Mouse (Mus musculus) layer of hippocampus, adult 11-12 months (tissue): ENCODE results near the gene Tas2r102.

Experiments
- DNase-seq: peaks from one replicate; pipeline ENCODE4 v3.0.0; 2022; ENCODE audit warnings: low spot score

Gene Tas2r102

DNA sequence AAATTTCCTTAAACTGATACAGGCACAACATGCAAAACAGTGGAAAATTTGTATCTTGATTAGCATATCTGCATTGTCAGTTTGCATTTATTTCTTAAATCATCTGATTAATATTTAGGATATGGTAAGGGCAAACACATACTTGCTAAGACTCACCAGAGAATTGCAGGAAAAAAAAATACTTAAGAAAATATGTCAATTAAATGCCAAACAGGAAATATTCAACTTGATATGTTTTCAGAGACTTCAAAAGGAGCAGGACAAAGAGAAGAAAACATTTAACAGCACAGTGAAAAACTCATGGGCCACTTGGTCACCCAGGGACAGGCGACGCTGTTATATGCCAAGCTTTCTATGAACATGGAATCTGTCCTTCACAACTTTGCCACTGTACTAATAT lies at the start of gene Tas2r102:
TSS of gene Tas2r102 (plus strand) at position 301 of the 400 bp plus-strand sequence.
- no peak for DNase-seq

DNA sequence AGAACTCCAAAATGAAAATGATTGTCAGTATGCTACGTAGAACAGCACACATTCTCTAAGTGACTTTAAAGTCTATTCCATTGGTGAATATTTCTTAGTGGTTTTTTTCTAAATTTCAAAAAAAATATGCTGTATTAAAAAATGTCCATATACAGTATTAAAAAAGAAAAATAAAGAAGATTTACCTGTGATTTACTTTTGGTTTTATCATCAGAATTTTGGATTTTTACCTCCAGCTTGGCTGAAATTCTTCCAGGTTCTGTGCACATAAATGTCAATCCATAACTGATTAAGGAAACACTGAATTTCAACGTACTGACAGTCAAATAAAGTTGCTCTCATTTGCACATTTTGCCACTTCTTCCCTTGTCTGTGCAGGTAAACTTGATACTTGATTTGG lies 24.0 kb upstream of the Tas2r102 start, which contains the start of gene Tas2r115:
TSS of gene Tas2r115 (minus strand) at position 101 of the 400 bp plus-strand sequence.
- DNase-seq: no peak

DNA sequence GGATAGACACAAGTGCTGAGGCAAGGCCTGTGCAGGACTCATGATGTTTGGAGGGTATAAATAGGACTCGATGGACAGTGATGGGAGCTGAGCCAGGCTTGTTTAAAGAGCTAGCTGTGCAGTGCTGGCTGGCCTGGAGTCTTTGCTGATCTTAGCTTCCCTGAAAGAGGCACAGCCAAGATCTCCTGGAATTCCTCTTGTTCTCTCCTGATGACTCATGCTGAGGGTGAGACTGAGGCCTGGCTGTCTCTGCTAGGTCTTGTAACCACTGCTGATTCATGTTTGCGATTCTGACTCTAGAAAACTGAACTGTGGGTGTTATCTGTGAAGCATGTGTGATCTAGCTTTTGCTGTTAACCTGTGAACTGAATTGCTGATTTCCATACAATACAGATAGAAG lies 11.7 kb upstream of the Tas2r102 start:
- DNase-seq: no peak

DNA sequence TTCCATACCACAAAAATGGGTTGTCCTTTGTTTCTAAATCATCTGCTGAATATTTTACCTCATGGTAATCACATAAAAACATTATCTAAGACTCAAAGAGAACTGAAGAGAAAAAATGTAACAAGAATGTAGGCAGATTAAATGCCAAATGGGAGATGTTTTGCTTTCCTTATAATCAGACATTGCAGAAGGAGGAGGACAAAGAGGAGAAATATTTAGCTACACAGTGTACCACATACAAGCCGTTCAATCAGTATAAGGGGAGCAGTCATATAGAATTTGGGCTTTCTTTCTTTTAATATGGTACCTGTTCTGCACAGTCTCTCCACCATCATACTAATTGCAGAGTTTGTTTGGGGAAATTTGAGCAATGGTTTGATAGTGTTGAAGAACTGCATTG lies 7.5 kb upstream of the Tas2r102 start, which contains the start of gene Tas2r124:
TSS of gene Tas2r124 (plus strand) at position 301 of the 400 bp plus-strand sequence.
- DNase-seq: no peak

DNA sequence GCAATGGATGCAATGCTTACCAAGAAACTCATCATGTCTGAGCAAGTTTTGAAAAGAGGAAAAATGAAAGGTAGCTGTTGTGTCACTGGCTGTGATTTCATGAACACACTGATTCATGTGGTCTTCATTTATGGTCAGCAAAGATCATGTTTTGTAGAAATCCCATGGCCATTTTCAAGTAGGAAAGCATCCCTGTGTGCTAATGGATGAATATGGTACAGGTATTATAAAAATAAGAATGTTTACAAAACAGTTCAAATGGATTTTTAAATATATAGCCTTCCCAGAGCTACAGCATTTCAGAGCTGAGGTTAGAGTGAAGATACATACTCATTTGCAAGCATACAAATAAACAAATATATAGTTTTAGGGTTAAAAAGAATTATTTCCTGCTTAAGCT lies 16.1 kb downstream of the Tas2r102 start, which contains the start of gene Tas2r136:
TSS of gene Tas2r136 (minus strand) at position 101 of the 400 bp plus-strand sequence.
- no peak for DNase-seq

DNA sequence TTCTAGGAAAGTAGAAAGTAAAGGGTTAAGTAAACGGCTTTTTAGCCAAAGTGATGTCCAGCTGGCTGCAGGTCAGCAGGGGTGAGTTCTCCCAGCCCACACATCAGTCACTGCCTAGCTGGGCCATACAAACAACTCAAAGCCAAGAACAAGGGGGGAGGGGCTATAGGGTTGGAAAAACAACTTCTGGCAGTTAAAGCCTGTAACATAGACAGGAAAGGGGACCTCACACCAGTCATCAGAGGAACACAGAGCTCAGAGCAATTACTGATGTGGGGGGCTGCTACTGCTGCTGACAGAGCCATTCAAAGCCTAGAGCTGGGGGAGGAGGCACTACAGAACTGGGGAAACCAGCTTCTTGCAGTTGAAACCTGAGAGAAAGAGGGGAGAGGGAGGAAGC lies 33.5 kb downstream of the Tas2r102 start:
- no peak for DNase-seq

DNA sequence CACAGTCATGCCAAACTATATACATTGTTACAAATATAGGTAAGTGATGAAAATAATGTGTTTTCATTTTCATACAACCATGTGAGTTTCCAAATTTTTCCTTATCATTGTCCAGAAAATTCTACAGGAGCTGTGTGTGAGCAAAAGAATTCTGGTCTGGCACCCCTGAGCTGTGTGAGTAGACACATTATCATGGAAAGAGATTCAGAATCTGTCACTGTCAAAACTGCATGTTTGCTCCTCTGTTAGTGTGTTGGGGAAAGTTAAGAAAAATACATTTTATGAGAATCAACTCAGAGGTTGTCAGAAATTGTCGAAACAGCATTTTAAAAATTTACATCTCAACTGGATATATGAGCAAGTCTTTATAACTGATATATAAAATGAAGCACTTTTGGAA lies 40.6 kb downstream of the Tas2r102 start, which contains the start of gene Tas2r117:
TSS of gene Tas2r117 (plus strand) at position 301 of the 400 bp plus-strand sequence.
- DNase-seq: no peak
